Mouse (Mus musculus) midbrain, embryonic 16.5 days (tissue): Measurements from ENCODE around the gene Olfr10. TPM values are rescaled to one million over a fixed set of nuclear protein-coding genes. Genes with fewer than 3 reads are reported as not detected.
"Not testable (repeated sequence)": the region's sequence is repeated elsewhere in the genome, so short reads cannot be mapped to it uniquely, and the experiment has no call there.

Source experiments
- ATAC-seq: fragments of 200-750 bp; cut with Nextera tagmentation; 2 replicates; pipeline ENCODE4 v1.8.0; 2017; ENCODE audit warnings: moderate TSS enrichment
- H3K27ac ChIP-seq: fragments of 300-500 bp; sonication (generic); 2 replicates; pipeline ENCODE4 v1.5.1; 2014; ENCODE audit warnings: mild to moderate bottlenecking, low read length, mixed read lengths
- H3K27me3 ChIP-seq: fragments of 300-500 bp; sonication (generic); 2 replicates; pipeline ENCODE4 v1.6.1; 2014; ENCODE audit warnings: low read depth, low read length, mixed read lengths; ENCODE audit not compliant: control insufficient read depth, insufficient read depth
- H3K36me3 ChIP-seq: fragments of 300-500 bp; sonication (generic); 2 replicates; pipeline ENCODE4 v1.6.1; 2014; ENCODE audit warnings: mild to moderate bottlenecking, low read length, moderate library complexity, mixed read lengths; ENCODE audit not compliant: control insufficient read depth, insufficient read depth
- H3K4me1 ChIP-seq: fragments of 300-500 bp; sonication (generic); 2 replicates; pipeline ENCODE4 v1.6.1; 2014; ENCODE audit warnings: mild to moderate bottlenecking, low read length, mixed read lengths; ENCODE audit not compliant: control insufficient read depth, insufficient read depth
- H3K4me2 ChIP-seq: fragments of 300-500 bp; sonication (generic); 2 replicates; pipeline ENCODE4 v1.6.1; 2014; ENCODE audit warnings: mild to moderate bottlenecking, low read length, mixed read lengths
- H3K4me3 ChIP-seq: fragments of 300-500 bp; sonication (generic); 2 replicates; pipeline ENCODE4 v1.5.1; 2014; ENCODE audit warnings: low read depth, mild to moderate bottlenecking, low read length, moderate library complexity, mixed read lengths
- H3K9ac ChIP-seq: fragments of 300-500 bp; sonication (generic); 2 replicates; pipeline ENCODE4 v1.6.1; 2014; ENCODE audit warnings: low read depth, low read length, mixed read lengths
- H3K9me3 ChIP-seq: fragments of 300-500 bp; sonication (generic); replicated peaks from 2 replicates; pipeline ENCODE4 v1.6.1; 2014; ENCODE audit warnings: mild to moderate bottlenecking, low read length, mixed read lengths; ENCODE audit not compliant: control insufficient read depth, poor library complexity, severe bottlenecking
- WGBS: fragments of 180-500 bp; shearing (Covaris S2); extraction: QIAGEN DNeasy Blood & Tissue Kit; methylation state at CpG from one replicate; pipeline ENCODE4 v1.1.7; 2014; 5-methylcytosine and 5-hydroxymethylcytosine counted together
- polyA plus RNA-seq: library from polyadenylated mRNA; unstranded; fragments of >200 nt; fragmentation: Nextera tagmentation; extraction: Ambion mirVana; gene quantifications from 2 replicates; pipeline ENCODE4 v1.2.1, GENCODE M21; 2015

Olfr10 gene
- polyA plus RNA-seq, 1 experiment from 2014 or later = not detected

DNA sequence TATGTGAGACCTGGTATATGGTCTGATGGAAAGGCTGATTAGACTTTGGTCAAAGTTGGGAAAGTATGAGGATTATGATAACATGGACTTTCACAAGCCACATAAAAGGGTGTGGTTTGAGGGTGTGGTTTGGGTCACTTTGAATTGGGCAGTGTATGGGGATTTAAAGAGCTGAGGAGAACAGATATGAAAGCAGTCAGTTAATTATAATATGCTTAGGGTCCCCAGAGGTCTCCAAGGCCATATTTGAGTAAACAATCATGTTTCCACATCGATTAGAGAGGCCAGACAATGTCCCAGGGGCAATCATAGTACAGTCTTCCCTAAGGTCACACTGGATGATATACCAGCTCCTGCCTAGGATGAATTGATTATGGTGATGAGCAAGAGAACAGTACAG is 19.6 kb upstream of the Olfr10 start, which contains the start of gene Olfr1392:
Gene Olfr1392 (plus strand): TSS at position 301 of the 400 bp plus-strand sequence.
- H3K9me3 ChIP-seq, H3K27ac ChIP-seq, H3K4me1 ChIP-seq, H3K4me3 ChIP-seq, H3K36me3 ChIP-seq, H3K9ac ChIP-seq, H3K4me2 ChIP-seq, H3K27me3 ChIP-seq, ATAC-seq: not testable (repeated sequence)
- 72% methylated on average over 1 of the region's 1 CpGs for WGBS

- no peaks in the 10 kb centered on the region for H3K27me3 ChIP-seq
- ATAC-seq = no peak
- no peak overlapping the region for H3K4me2 ChIP-seq
- H3K4me1 ChIP-seq = no peaks in the 10 kb centered on the region
- WGBS = 87% methylated on average over 2 of the region's 2 CpGs
- H3K36me3 ChIP-seq = no peaks in the 10 kb centered on the region
- H3K4me3 ChIP-seq = no peak overlapping the region
- no peaks in the 10 kb centered on the region for H3K9me3 ChIP-seq
- no peak overlapping the region for H3K27ac ChIP-seq
- H3K9ac ChIP-seq = no peak overlapping the region
Measured at GRCm38 (mm10) chr11:49287251-49287650, 17.3 kb upstream of the Olfr10 start.

- Histone ChIP-seq H3K27me3 (no peaks in the 10 kb centered on the region), H3K4me2 (no peak overlapping the region), H3K9ac (no peak overlapping the region), H3K27ac (no peak overlapping the region), H3K4me3 (no peak overlapping the region), H3K36me3 (no peaks in the 10 kb centered on the region), H3K4me1 (no peaks in the 10 kb centered on the region), H3K9me3 (no peaks in the 10 kb centered on the region)
- WGBS = 45% methylated on average over 3 of the region's 3 CpGs
- ATAC-seq = no peak
Measured at GRCm38 (mm10) chr11:49292777-49293176, 11.8 kb upstream of the Olfr10 start.

GRCm38 (mm10) chr11:49308547-49308946 is 4.0 kb downstream of the Olfr10 start:
- H3K4me2 ChIP-seq, H3K4me3 ChIP-seq, H3K36me3 ChIP-seq, H3K27me3 ChIP-seq, H3K9me3 ChIP-seq, H3K27ac ChIP-seq, H3K9ac ChIP-seq, H3K4me1 ChIP-seq, ATAC-seq: not testable (repeated sequence)
- 96% methylated on average over 5 of the region's 5 CpGs for WGBS

DNA sequence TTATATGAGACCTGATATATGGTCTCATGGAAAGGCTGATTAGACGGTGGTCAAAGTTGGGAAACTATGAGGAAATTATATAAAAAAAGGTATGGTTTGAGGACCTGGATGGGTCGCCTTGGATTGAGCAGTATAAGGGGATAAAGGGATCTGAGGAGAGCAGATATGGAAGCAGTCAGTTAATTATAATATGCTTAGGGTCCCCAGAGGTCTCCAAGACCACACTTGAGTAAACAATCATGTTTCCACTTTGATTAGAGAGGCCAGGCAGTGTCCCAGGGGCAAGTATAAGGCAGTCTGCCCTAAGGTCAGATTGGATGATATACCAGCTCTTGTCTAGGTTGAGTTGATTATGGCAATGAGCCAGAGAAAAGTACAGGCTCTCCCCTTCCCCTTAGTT is 17.9 kb downstream of the Olfr10 start, which contains the start of gene Olfr1391:
Gene Olfr1391 (plus strand): TSS at position 301 of the 400 bp plus-strand sequence.
- Histone ChIP-seq H3K4me2 (no peak within 1 kb of the TSS), H3K27ac (no peak within 1 kb of the TSS), H3K9me3 (no peaks in the 10 kb centered on the region), H3K4me3 (no peak within 1 kb of the TSS), H3K36me3 (no peaks in the 10 kb centered on the region), H3K4me1 (no peaks in the 10 kb centered on the region), H3K9ac (no peak within 1 kb of the TSS), H3K27me3 (no peaks in the 10 kb centered on the region)
- 79% methylated on average over 2 of the region's 2 CpGs for WGBS
- no peak for ATAC-seq

DNA sequence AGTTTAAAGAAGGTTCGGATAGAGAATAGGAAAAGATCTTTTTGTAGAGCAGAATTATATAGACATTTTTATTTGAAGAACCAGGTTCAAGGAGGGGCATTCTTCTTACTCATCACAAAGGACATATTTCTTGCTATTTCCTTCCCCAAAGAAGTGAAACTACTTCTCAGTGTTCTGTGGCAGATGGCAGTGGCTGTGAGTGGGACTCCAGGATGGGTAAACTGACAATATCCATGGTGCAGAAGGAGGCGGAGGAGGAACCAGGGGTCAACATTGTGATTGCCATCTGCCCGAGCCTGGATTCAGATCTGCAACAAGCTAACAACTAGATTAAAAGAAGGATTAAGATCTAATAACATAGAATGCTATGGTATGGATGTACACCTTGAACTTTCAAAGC is 22.2 kb downstream of the Olfr10 start:
- no peaks in the 10 kb centered on the region for H3K27me3 ChIP-seq

DNA sequence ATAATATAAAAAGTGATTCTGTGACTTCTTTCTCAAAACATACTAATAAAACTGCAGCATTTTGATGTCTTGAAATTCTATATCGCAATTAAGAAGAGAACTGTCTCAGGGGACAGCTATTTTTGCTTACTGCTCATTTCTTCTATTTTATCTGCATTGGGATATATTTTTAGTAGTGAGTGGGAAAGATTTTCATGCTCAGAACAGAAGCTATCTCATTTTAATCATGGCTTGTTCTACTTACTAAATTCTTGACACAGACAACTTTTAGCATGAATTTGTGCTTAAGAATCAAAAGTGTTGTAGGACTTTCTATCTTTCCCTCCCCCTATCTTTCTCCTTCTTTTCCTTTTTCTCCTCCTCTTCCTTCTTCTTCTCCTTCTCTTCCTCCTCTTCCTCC is 25.1 kb downstream of the Olfr10 start:
- no peak for ATAC-seq
- no peak overlapping the region for H3K4me3 ChIP-seq
- no peak overlapping the region for H3K4me2 ChIP-seq
- H3K27ac ChIP-seq = no peak overlapping the region
- H3K36me3 ChIP-seq = no peaks in the 10 kb centered on the region
- WGBS = 80% methylated on average over 1 of the region's 1 CpGs
- H3K27me3 ChIP-seq = no peaks in the 10 kb centered on the region
- H3K9me3 ChIP-seq = no peaks in the 10 kb centered on the region
- no peak overlapping the region for H3K9ac ChIP-seq
- no peaks in the 10 kb centered on the region for H3K4me1 ChIP-seq

More for the DNA sequence above, 22.2 kb downstream of the Olfr10 start:
- H3K4me3 ChIP-seq = no peak overlapping the region
- H3K36me3 ChIP-seq = no peaks in the 10 kb centered on the region
- no peaks in the 10 kb centered on the region for H3K4me1 ChIP-seq
- H3K4me2 ChIP-seq = no peak overlapping the region
- WGBS = 80% methylated on average over 3 of the region's 3 CpGs
- no peak overlapping the region for H3K9ac ChIP-seq
- ATAC-seq = no peak
- no peak overlapping the region for H3K27ac ChIP-seq
- H3K9me3 ChIP-seq = no peaks in the 10 kb centered on the region

GRCm38 (mm10) chr11:49334888-49335287 is 30.3 kb downstream of the Olfr10 start, which contains the start of gene Olfr1390:
Gene Olfr1390 (plus strand): TSS chr11:49335188.
- Histone ChIP-seq H3K4me3 (no peak within 1 kb of the TSS), H3K27me3 (no peaks in the 10 kb centered on the region), H3K36me3 (no peaks in the 10 kb centered on the region), H3K4me2 (no peak within 1 kb of the TSS), H3K27ac (no peak within 1 kb of the TSS), H3K9ac (no peak within 1 kb of the TSS), H3K4me1 (no peaks in the 10 kb centered on the region), H3K9me3 (no peaks in the 10 kb centered on the region)
- ATAC-seq = no peak
- WGBS = 93% methylated on average over 1 of the region's 1 CpGs

DNA sequence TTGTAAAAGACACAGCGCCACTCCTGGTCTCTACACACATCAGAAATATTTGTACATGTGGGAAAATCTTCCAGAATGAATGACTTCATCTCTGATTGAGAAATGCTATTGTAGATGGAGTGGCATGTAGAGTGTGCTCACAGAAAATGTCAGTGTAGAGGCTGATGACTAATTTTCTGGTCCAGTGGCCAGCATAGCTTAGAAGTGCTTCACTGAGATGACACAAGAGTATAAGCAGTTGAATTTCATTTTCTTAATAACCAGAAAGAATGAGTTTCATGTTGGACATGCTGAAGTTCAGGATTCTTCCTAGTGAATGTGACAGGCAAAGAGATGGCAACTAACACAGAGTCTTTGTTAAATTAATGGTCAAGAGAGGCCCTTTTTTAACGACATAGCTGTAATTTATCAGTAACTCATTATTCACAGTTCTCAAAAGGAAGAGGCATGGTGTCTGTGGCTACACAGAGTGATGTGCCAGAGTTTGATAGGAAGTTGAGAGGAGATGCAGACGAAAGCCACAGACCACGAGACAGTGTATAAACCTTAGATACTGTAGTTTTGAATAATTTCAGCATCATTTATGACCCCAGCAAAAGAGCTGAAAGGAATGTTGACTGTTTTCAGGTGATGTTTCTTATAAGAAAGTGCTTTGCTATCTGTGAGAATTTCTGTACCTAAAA is 32.8 kb downstream of the Olfr10 start:
- no peak for ATAC-seq
- Histone ChIP-seq H3K36me3 (no peaks in the 10 kb centered on the region), H3K27me3 (no peaks in the 10 kb centered on the region), H3K4me1 (no peaks in the 10 kb centered on the region), H3K4me3 (no peak overlapping the region), H3K27ac (no peak overlapping the region), H3K9ac (no peak overlapping the region), H3K9me3 (no peaks in the 10 kb centered on the region), H3K4me2 (no peak overlapping the region)
- WGBS = 74% methylated on average over 4 of the region's 4 CpGs
